Mouse (Mus musculus) right cerebral cortex, adult 2 months (tissue): ENCODE measurements around the gene Serpinb13.

Source experiments
- DNase-seq, 2 experiments: peaks; one replicate each; pipeline ENCODE4 v3.0.0; 2021 to 2022; ENCODE audit warnings: low spot score in 2 of 2

Gene Serpinb13

DNA sequence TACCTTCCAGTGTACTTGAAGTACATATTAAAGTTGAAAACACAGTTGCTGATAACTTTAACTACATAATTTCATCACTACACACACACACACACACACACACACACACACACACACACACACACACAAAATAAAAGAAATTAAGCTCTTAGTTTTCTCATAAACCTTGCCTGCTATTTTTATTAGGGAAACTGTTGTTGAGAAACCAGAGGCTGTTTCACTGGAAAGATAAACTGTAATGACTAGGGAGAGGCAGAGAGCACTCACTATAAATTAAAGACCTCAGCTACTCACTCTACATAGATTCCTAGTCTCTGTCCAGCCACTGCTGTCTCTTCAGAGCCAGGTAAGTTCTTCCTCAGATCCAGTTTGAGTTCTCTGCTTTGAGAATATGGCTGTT, at the start of gene Serpinb13:
Serpinb13 (plus strand) TSS at position 301 of the 400 bp plus-strand sequence.
- DNase-seq: no peak

DNA sequence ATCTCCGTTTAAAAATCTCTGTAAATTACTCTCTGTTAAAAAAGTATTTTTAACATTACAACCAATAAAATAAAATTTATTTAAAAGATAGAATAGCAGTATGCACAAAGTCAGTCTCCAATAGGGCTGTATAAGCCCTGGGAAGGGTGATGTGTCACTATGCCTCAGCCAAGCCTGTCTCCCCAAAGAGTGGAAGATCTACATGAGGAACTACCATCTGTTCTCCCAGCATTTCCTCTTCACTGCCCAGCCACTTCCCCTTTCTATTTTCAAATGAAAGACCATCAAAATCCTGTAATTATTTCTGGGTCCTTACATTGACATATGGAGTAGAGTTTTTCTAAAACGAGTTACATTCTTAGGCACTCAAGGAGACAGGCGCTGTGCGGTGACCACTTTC, 48.8 kb upstream of the Serpinb13 start:
- DNase-seq: no peak

DNA sequence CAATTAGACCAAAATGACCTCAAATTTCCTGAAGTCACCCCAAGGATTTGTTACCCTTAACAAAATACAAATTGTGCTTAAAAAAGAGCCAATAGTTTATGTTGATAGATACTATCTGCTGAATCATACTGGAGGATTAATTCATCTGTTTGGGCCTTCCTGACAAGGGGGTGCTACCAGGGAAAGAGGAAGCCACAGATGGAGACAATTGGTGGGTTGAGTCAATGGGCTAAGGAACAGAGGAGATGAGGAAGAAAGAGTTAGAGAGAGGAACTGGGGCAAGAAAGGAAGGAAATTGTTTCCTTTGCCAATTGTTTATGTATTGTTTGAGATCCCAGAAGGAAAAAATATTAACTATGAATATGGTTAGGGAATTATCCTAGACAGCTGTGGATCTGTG, 47.1 kb upstream of the Serpinb13 start:
- DNase-seq: no peak

GRCm38 (mm10) chr1:106934265-106934664, 46.5 kb upstream of the Serpinb13 start, which contains the start of gene Serpinb12:
Gene Serpinb12, plus strand, starts transcription at chr1:106934449.
- no peak for DNase-seq

- DNase-seq: no peak
Measured at GRCm38 (mm10) chr1:106947217-106947616, 33.6 kb upstream of the Serpinb13 start.

DNA sequence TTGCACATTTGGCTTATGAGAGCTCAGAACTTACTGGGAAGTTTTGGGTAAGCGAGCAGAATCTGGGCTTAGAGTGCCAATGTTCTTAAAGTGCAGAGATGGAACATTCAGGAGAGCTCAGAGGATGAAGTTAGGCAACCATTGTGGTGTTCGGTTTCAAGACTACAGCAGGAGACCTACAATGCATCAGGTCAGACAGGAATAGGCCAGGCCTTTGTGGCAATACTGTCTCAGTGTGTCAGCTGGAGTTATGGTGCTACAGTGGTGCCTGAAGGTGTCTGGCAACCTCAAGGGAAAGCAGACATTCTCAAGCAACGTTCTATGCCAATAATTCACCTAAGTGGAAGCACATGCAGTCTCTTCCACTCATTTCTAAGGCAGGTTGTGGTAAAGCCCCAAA, 20.8 kb upstream of the Serpinb13 start:
- no peak for DNase-seq

DNA sequence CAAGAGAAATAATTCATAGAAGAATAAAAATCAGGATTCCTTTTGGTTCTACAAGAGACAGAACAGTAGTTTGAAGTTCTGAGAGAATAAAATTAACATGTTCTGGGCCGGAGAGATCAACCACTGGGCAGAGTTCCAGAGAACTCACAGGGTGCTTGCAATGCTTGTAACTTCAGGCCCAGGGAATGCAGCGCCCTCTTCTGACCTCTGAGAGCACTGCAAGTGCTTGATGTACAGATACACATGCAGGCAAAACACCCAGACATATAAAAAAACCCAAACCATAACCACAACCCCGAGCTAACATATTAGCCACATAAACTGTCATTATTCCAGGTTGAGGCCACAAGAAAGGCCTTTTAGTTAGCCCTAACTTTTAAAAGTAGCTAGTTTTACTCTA, 19.8 kb upstream of the Serpinb13 start:
- no peak for DNase-seq

DNA sequence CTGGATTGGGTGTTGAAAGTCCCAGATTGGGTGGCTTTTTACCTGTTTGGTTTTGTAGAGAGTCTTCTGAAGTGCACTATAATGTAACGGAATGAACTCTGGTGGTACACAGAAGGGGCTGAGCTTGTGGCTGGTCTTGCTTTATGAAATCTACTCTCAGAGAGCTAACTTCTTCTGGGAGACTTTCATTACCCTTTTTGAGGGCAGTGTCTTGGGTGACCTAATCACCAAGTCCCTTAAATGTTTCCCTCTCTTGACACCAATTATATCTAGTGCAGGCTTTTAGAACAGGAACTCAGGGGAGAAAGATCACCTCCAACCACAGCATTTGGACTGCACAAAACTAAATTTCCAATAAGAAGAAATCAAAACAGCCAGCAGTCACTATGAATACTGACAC, 2.3 kb downstream of the Serpinb13 start:
- DNase-seq: no peak

GRCm38 (mm10) chr1:106983865-106984264, 3.1 kb downstream of the Serpinb13 start:
- DNase-seq: no peak

DNA sequence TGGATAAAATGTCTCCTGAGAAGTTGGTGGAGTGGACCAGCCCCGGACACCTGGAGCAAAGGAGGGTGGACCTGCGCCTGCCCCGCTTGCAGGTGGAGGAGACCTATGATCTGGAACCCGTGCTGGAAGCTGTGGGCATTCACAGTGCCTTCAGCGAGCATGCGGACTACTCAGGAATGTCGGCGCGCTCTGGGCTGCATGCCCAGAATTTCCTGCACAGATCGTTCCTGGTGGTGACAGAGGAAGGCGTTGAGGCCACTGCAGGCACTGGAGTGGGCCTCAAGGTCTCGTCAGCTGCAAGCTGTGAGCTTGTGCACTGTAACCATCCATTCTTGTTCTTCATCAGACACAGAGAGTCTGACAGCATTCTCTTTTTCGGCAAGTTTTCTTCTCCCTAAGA, 19.6 kb downstream of the Serpinb13 start:
- no peak for DNase-seq

DNA sequence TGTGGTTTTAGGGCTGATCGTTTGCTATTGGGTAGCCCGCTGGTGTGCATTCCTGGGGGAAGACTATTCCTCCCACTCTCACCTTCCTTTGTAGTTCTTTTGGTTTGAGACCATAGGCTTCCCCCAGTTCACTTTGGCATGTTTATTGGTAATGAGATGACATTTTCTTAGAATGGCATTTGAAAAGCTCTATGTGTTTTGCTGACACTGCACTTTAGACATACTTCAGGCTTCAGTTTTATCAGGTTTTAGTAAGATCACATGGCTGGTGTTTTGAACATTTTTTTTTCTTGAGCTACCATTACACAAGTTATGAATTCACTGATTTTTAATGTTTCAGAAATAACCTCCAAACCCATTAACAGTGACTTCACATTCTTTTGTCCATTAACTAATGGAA, 21.0 kb downstream of the Serpinb13 start:
- no peak for DNase-seq

GRCm38 (mm10) chr1:107006316-107006715, 25.5 kb downstream of the Serpinb13 start:
- DNase-seq: no peak

GRCm38 (mm10) chr1:107014530-107014929, 33.7 kb downstream of the Serpinb13 start:
- DNase-seq: peak; percentile 44 to 56

DNA sequence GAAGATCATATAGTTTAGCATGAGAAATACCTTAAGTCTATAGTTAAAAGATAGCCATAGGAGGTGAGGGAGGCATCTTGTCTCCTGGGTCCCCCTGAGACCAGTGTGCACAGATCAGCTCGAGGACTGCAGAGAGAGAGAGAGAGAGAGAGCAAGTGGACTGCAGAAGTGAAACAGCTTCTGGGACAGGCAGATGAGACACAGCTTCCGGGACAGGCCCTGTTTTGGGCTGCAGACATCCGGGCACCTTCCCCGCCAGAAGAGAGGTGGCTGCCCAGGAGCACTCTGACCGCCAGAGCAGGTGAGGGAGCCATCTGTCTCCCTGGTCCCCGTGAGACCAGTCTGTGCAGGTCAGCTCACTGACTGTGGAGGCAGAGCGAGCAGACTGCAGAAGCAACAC, 34.4 kb downstream of the Serpinb13 start:
- DNase-seq: no peak

GRCm38 (mm10) chr1:107025886-107026285, 45.1 kb downstream of the Serpinb13 start:
- no peak for DNase-seq

DNA sequence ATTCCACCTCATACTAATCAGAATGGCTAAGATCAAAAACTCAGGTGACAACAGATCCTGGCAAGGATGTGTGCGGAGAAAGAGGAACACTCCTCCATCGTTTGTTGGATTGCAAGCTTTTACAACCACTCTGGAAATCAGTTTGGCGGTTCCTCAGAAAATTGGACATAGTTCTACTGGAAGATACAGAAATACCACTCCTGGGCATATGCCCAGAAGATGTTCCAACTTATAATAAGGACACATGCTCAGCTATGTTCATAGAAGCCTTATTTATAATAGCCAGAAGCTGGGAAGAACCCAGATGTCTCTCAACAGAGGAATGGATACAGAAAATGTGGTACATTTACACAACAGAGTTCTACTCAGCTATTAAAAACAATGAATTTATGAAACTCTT, 53.5 kb downstream of the Serpinb13 start:
- peak in 1 of 2 experiments; percentile 6 for DNase-seq
